Mouse (Mus musculus): ENCODE results near the gene Clpx.

GRCm38 (mm10) chr9:65299650-65300049 lies 5.6 kb downstream of the Clpx start:
- TF ChIP-seq CHD2 (IDR thresholded peaks at IDR 0.05; ENCODE audit: low read depth, low read length) (no peak), HCFC1 (IDR thresholded peaks at IDR 0.05; ENCODE audit: borderline replicate concordance, insufficient read depth, low read length) (no peak), ZNF384 (IDR thresholded peaks at IDR 0.05; ENCODE audit: low read depth, low read length) (no peak)

Data from ES-E14 (cell line).